Mouse (Mus musculus) lung, embryonic 16.5 days (tissue): ENCODE results near the gene Trpm2. TPM values are rescaled to one million over a fixed set of nuclear protein-coding genes. Genes with fewer than 3 reads are reported as not detected.

ENCODE experiments used
- ATAC-seq: fragments of 200-750 bp; cut with Nextera tagmentation; 2 replicates; pipeline ENCODE4 v1.8.0; 2017; ENCODE audit warnings: low read depth, mild to moderate bottlenecking, moderate library complexity
- H3K27ac ChIP-seq: fragments of 300-500 bp; sonication (generic); 2 replicates; pipeline ENCODE4 v1.5.1; 2014; ENCODE audit warnings: mild to moderate bottlenecking, control low read depth, low read length
- H3K27me3 ChIP-seq: fragments of 300-500 bp; sonication (generic); 2 replicates; pipeline ENCODE4 v1.6.1; 2014; ENCODE audit warnings: low read depth, low read length, mixed read lengths; ENCODE audit not compliant: control insufficient read depth, insufficient read depth
- H3K36me3 ChIP-seq: fragments of 300-500 bp; sonication (generic); 2 replicates; pipeline ENCODE4 v1.6.1; 2014; ENCODE audit warnings: low read length; ENCODE audit not compliant: control insufficient read depth, insufficient read depth
- H3K4me1 ChIP-seq: fragments of 300-500 bp; sonication (generic); replicated peaks from 2 replicates; pipeline ENCODE4 v1.6.1; 2014; ENCODE audit warnings: low read length, mixed read lengths; ENCODE audit not compliant: control insufficient read depth, insufficient read depth
- H3K4me2 ChIP-seq: fragments of 300-500 bp; sonication (generic); 2 replicates; pipeline ENCODE4 v1.6.1; 2014; ENCODE audit warnings: low read depth, low read length, control low read depth
- H3K4me3 ChIP-seq: fragments of 300-500 bp; sonication (generic); 2 replicates; pipeline ENCODE4 v1.5.1; 2014; ENCODE audit warnings: mild to moderate bottlenecking, low read length, control low read depth
- H3K9ac ChIP-seq: fragments of 300-500 bp; sonication (generic); 2 replicates; pipeline ENCODE4 v1.6.1; 2014; ENCODE audit warnings: low read length, control low read depth
- H3K9me3 ChIP-seq: fragments of 300-500 bp; sonication (generic); 2 replicates; pipeline ENCODE4 v1.6.1; 2016; ENCODE audit warnings: low read length; ENCODE audit not compliant: control insufficient read depth
- WGBS: fragments of 180-500 bp; shearing (Covaris S2); extraction: QIAGEN DNeasy Blood & Tissue Kit; methylation state at CpG from one replicate; pipeline ENCODE4 v1.1.7; 2014; 5-methylcytosine and 5-hydroxymethylcytosine counted together
- polyA plus RNA-seq: library from polyadenylated mRNA; unstranded; fragments of >200 nt; fragmentation: Nextera tagmentation; extraction: Ambion mirVana; gene quantifications from 2 replicates; pipeline ENCODE4 v1.2.1, GENCODE M21; 2015

Trpm2 gene
- polyA plus RNA-seq, 1 experiment from 2014 or later: 1.4 TPM

DNA sequence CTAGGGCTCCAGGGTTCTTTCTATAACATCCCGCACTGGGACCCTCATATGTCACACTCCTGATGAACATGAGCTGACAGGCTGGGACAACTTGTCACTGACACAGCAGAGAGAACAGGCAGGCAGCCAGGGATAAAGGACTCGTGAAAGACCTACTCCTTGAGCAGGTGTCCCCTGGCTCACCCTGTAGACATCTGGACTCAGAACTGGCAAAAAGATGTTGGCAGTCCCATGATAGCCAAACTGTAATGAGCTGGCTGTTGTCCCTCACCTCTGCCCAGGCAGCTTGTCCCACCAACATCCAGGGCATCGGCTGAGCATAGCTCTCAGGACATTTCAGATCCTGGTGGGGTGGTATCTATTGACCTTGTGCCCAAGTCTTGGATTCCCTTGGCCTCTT, 25.3 kb upstream of the Trpm2 start:
- WGBS: 76% methylated on average over 3 of the region's 3 CpGs
- Histone ChIP-seq H3K36me3 (peaks cover 41% of the 10 kb centered on the region), H3K4me3 (no peak overlapping the region), H3K27me3 (no peaks in the 10 kb centered on the region), H3K4me1 (no peaks in the 10 kb centered on the region), H3K4me2 (no peak overlapping the region), H3K9me3 (no peaks in the 10 kb centered on the region), H3K9ac (no peak overlapping the region), H3K27ac (no peak overlapping the region)
- ATAC-seq: no peak

DNA sequence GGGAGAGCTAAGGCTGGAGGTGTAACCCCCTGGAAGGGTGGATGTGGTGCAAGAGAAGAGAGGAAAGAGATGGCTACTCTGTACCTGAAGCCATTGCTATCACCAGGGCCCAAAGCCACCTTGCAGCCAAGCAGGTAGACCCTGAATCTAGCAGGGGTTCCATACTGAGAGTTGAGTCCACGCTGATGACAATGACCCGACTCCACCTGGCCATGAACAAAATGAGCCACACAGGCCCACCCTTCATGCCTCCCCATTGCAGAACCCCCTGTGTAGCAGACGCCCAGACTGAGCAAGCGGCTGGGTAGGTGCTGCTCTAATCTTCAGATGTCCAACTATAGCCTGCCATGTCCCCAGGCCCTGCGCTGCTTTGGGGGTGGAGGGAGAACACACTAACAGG, 15.4 kb upstream of the Trpm2 start:
- Histone ChIP-seq H3K4me2 (no peak overlapping the region), H3K4me3 (no peak overlapping the region), H3K4me1 (no peaks in the 10 kb centered on the region), H3K9ac (no peak overlapping the region), H3K36me3 (peaks cover 33% of the 10 kb centered on the region), H3K27ac (no peak overlapping the region), H3K9me3 (no peaks in the 10 kb centered on the region), H3K27me3 (no peaks in the 10 kb centered on the region)
- no peak for ATAC-seq
- 80% methylated on average over 5 of the region's 5 CpGs for WGBS

DNA sequence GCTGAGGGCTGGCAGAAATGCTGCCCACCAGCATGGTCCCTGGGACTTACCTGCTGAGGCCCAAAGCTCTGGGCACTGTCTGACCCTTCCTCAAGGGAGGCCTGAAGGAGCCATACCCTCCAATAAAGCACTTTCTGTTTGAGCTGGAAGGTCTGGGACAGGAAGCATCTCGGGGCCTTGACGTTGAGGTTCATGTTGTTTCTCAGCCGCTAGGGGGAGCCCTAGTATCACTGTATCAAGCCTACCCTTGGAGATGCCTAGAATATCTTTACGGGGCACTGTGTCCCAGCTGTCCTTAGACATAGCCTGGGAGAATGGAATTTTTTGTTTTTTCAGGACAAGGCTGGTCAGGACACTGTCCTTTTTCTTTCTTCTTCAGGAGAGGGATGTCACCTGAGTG, 14.3 kb upstream of the Trpm2 start:
- H3K36me3 ChIP-seq: peaks cover 23% of the 10 kb centered on the region
- no peak overlapping the region for H3K4me3 ChIP-seq
- no peaks in the 10 kb centered on the region for H3K9me3 ChIP-seq
- no peak overlapping the region for H3K9ac ChIP-seq
- no peaks in the 10 kb centered on the region for H3K27me3 ChIP-seq
- ATAC-seq: peak; percentile 78
- H3K4me2 ChIP-seq: no peak overlapping the region
- no peaks in the 10 kb centered on the region for H3K4me1 ChIP-seq
- WGBS: 2% methylated on average over 4 of the region's 4 CpGs
- H3K27ac ChIP-seq: no peak overlapping the region

DNA sequence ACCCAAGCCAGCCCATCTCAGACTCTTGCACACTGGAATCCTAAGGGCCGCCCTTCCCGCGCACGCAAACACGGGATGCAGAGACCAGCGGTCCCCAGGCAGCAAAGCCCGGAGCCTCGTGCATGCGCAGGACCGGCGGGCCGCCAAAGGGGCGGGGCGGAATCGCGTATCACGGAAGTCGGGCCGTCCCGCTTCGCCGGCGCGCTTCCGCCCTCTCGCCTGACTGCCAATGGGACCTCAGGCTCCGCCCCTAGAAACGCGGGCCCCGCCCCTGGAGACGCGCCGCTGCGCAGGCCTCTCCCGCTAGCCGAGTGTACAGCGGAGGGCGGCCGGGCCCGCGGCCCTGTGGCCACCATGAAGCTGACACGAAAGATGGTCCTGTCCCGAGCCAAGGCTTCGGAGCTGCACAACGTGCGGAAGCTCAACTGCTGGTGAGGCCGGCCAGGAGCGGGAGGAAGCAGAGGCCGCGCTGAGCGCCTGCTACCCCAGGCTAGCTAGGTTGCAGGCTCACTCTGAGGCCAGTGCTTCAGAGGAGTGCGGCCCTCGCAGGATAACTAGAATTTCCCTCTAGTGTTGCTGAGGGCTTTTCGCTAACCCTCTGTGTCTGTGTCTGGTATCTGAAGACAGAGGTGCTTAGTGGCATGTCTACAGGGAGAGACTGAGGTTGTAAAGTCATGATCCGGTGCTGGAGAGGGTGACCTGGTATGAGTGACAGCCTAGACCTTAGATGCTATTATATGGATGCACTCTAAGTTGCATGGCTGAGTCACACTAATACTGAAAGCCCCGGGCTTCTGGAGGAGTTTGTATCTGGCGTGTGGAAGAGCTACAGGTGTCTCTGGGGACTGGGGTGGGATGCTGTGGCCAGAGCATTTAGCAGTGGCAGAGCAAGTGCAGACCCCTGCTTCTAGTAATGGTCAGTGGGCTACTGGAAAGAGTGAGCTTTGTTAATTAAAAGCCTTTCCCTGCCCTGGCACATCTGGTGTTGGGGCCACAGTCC, 8.3 kb upstream of the Trpm2 start, which contains the start of gene 1810043G02Rik:
Gene 1810043G02Rik, plus strand, starts transcription at position 174 of the 1,000 bp plus-strand sequence.
- peak within 1 kb of the TSS; percentile 72 for H3K9ac ChIP-seq
- peak within 1 kb of the TSS; percentile 64 for H3K4me3 ChIP-seq
- no peaks in the 10 kb centered on the region for H3K9me3 ChIP-seq
- peaks cover 9% of the 10 kb centered on the region; the same call in 1 of the 2 replicates for H3K4me1 ChIP-seq
- H3K27me3 ChIP-seq: no peaks in the 10 kb centered on the region
- peak; percentile 99 for ATAC-seq
- 2% methylated on average over 57 of the region's 57 CpGs for WGBS
- no peak within 1 kb of the TSS for H3K27ac ChIP-seq
- peaks cover 2% of the 10 kb centered on the region for H3K36me3 ChIP-seq
- peak within 1 kb of the TSS; percentile 76 for H3K4me2 ChIP-seq

DNA sequence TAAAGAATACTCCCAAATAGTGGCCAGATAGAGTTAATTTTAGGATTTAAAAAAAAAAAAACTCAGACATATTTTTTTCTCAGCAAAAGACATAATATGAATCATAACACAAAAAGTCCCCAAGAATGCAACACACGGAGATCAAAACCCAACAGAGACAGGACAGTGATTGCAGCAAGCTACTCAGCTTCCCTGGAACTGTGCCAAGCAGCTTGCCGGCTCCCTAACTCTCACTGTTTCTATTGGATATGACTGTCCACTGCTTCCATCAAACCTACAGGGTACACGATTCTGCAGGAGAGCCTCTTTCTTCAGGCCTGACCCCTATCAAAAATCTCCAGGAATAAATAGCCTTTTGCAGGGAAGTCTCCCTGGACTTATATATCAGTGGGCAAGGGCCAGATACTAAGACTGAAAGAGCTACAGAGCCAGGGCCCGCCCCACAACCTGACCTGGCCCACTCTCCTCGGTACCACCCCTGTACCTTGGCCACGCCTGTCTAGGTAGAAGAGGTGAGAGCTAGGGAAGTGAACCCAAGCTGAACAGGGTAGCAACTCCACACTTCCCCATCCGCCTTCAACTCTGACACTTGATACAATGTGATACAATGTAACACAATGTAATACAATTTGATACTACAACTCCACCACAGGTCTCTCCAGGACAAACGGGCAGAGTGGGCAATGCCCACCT, 6.2 kb upstream of the Trpm2 start:
- H3K36me3 ChIP-seq: peaks cover 2% of the 10 kb centered on the region
- H3K4me3 ChIP-seq: no peak overlapping the region
- H3K9me3 ChIP-seq: no peaks in the 10 kb centered on the region
- H3K27me3 ChIP-seq: no peaks in the 10 kb centered on the region
- 59% methylated on average over 8 of the region's 8 CpGs for WGBS
- peaks cover 9% of the 10 kb centered on the region; the same call in 1 of the 2 replicates for H3K4me1 ChIP-seq
- ATAC-seq: no peak
- H3K9ac ChIP-seq: no peak overlapping the region
- no peak overlapping the region for H3K27ac ChIP-seq
- no peak overlapping the region for H3K4me2 ChIP-seq

DNA sequence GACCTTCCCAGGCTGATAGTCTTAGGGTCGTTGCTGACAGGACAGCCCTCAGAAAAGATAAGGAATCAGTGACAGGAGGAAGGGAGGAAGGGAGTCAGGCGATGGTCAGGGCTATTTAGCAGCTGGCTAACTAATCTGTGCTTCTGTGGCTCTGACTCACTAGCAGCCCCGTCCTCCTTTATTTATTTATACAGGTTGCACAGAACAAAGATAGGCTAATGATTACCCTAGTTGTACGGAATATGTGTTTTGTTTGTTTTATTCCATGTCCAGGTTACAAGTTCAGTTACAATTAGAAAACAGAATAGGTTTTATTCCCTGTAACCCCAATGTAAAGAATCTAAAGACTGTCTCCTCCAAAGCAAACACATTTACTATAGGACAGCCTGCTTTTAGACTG, 5.3 kb upstream of the Trpm2 start:
- no peak overlapping the region for H3K9ac ChIP-seq
- no peaks in the 10 kb centered on the region for H3K27me3 ChIP-seq
- ATAC-seq: no peak
- H3K4me1 ChIP-seq: peaks cover 9% of the 10 kb centered on the region; the same call in 1 of the 2 replicates
- H3K4me2 ChIP-seq: no peak overlapping the region
- no peaks in the 10 kb centered on the region for H3K9me3 ChIP-seq
- H3K36me3 ChIP-seq: peaks cover 2% of the 10 kb centered on the region
- 7% methylated on average over 4 of the region's 4 CpGs for WGBS
- no peak overlapping the region for H3K4me3 ChIP-seq
- H3K27ac ChIP-seq: no peak overlapping the region

DNA sequence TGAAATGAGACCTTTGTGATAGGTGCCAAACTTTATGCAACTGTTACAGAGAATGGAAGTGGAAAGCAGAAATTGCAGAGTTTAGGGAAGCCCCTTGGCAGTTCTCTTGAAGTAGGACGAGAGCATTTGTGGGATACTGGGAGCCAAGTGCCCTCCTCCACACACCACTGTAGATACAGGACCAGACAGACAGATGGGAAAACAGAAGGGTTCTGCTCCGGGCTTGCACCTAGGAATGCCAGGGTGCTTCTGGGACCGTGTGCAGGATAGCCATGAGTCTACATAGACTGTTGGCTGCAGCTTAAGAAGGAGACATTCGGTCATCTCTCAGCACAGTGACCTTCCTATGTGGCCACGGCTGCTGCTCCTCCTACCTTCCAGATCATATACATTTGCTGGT, 4.4 kb upstream of the Trpm2 start:
- Histone ChIP-seq H3K4me2 (no peak overlapping the region), H3K4me1 (peaks cover 9% of the 10 kb centered on the region; the same call in 1 of the 2 replicates), H3K36me3 (no peaks in the 10 kb centered on the region), H3K4me3 (no peak overlapping the region), H3K27ac (no peak overlapping the region), H3K9me3 (no peaks in the 10 kb centered on the region), H3K9ac (no peak overlapping the region), H3K27me3 (peaks cover 8% of the 10 kb centered on the region)
- no peak for ATAC-seq
- WGBS: 56% methylated on average over 5 of the region's 5 CpGs

DNA sequence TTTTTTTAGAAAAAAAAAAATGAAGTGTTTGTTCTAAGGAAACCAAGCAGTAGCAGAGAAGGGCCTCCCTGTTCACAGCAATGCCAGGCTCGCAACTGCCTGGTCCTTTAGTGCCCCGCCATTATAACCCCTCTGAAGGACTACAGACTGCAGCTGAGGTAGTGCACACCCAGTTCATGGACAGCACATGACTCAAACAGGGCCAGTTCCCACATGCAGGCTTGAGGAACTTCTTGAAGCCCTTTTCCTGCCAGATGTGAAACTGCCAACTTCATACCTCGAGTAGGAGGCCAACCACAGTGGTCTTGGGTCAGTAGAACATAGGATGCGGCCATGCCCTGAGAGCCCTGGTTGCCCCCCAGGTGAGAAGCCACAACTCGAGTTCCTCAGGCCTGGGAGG, 4.0 kb upstream of the Trpm2 start:
- no peak overlapping the region for H3K4me3 ChIP-seq
- H3K27ac ChIP-seq: no peak overlapping the region
- H3K4me2 ChIP-seq: no peak overlapping the region
- no peaks in the 10 kb centered on the region for H3K36me3 ChIP-seq
- peaks cover 12% of the 10 kb centered on the region for H3K27me3 ChIP-seq
- H3K9ac ChIP-seq: no peak overlapping the region
- no peak for ATAC-seq
- H3K4me1 ChIP-seq: peaks cover 8% of the 10 kb centered on the region; the same call in 1 of the 2 replicates
- WGBS: 54% methylated on average over 5 of the region's 5 CpGs
- H3K9me3 ChIP-seq: no peaks in the 10 kb centered on the region
